Mouse (Mus musculus): ENCODE measurements around the gene Gzmd. TPM values are rescaled to one million over a fixed set of nuclear protein-coding genes. Genes with fewer than 3 reads are reported as not detected.

Gene Gzmd
- total RNA-seq, 2 experiments from 2014 or later = not detected

GRCm38 (mm10) chr14:56086711-56087110 lies 45.7 kb downstream of the Gzmd start:
- DNase-seq (ENCODE audit: low spot score) = no peak
- intact Hi-C loops (cut with DNase I) = no loop called here

GRCm38 (mm10) chr14:56085167-56085566 lies 47.2 kb downstream of the Gzmd start, which contains the start of gene Mcpt8:
Mcpt8 (minus strand) TSS chr14:56085273.
- DNase-seq (ENCODE audit: low spot score) = no peak
- intact Hi-C loops (cut with DNase I) = no loop called here

- intact Hi-C loops (cut with DNase I) = no loop called here
- no peak for DNase-seq (ENCODE audit: low spot score)
Observed at GRCm38 (mm10) chr14:56082016-56082415, 50.4 kb downstream of the Gzmd start.

Small RNA genes within 50 kb of the gene (microRNA-seq; reads per million reads assigned to microRNA genes)
- gene Mir6949 = not detected

Other genes with a start within 250 kb of the Gzmd start
- gene Cbln3, start 248.2 kb downstream of the Gzmd start, total RNA-seq (2021) = under 1 TPM in 1 of 2 experiments, not detected in 1; 0.14 TPM
- 10 to 100 TPM; 11.6 to 13.5 TPM for gene Khnyn, start 247.7 kb downstream of the Gzmd start, total RNA-seq (2021)
- gene Sdr39u1, start 232.3 kb downstream of the Gzmd start, total RNA-seq (2021) = 100 to 1,000 TPM; 107 to 108 TPM
- gene Cma1, start 187.9 kb downstream of the Gzmd start, total RNA-seq (2021) = 1 to 10 TPM; 1.0 to 2.5 TPM
- not detected for gene Cma2, start 181.6 kb downstream of the Gzmd start, total RNA-seq (2021)
- gene Mcpt1, start 114.6 kb downstream of the Gzmd start, total RNA-seq (2021) = not detected
- not detected for gene Mcpt9, start 102.1 kb downstream of the Gzmd start, total RNA-seq (2021)
- gene Mcpt2, start 90.6 kb downstream of the Gzmd start, total RNA-seq (2021) = not detected
- 1 to 10 TPM; 1.4 to 1.9 TPM for gene Mcpt4, start 70.3 kb downstream of the Gzmd start, total RNA-seq (2021)
- not detected for gene Mcpt8, start 47.3 kb downstream of the Gzmd start, total RNA-seq (2021)
- not detected for gene Ctsg, start 30.0 kb downstream of the Gzmd start, total RNA-seq (2021)
- not detected for gene Gzme, start 12.0 kb downstream of the Gzmd start, total RNA-seq (2021)
- gene Gzmg, start 27.0 kb upstream of the Gzmd start, total RNA-seq (2021) = not detected
- gene Gzmn, start 42.0 kb upstream of the Gzmd start, total RNA-seq (2021) = not detected
- gene Gzmf, start 78.8 kb upstream of the Gzmd start, total RNA-seq (2021) = not detected
- gene Gzmc, start 102.0 kb upstream of the Gzmd start, total RNA-seq (2021) = not detected
- gene Gzmb, start 129.7 kb upstream of the Gzmd start, total RNA-seq (2021) = not detected
- gene Atp12a, start 232.5 kb upstream of the Gzmd start, total RNA-seq (2021) = not detected

Measured in heart, postnatal 25 days (tissue).